Mouse (Mus musculus): Measurements from ENCODE around the gene Plekho2.

Plekho2 gene

GRCm38 (mm10) chr9:65579781-65580371, at the start of gene Plekho2:
Plekho2 (minus strand) TSS chr9:65580040.
- peak; percentile 99 for DNase-seq

- peak; percentile 11 for DNase-seq
Observed at GRCm38 (mm10) chr9:65629025-65629766, 49.4 kb upstream of the Plekho2 start, which contains the start of gene Rbpms2. Rbpms2 (plus strand) TSS chr9:65629648.

GRCm38 (mm10) chr9:65624266-65624665, 44.4 kb upstream of the Plekho2 start:
- no peak for DNase-seq

- DNase-seq, result no peak
Observed at GRCm38 (mm10) chr9:65622826-65623225, 43.0 kb upstream of the Plekho2 start.

GRCm38 (mm10) chr9:65621666-65622065, 41.8 kb upstream of the Plekho2 start:
- DNase-seq, result no peak

- DNase-seq, result no peak
Observed at GRCm38 (mm10) chr9:65621196-65621595, 41.4 kb upstream of the Plekho2 start.

- no peak for DNase-seq
Observed at GRCm38 (mm10) chr9:65619311-65619710, 39.5 kb upstream of the Plekho2 start.

- no peak for DNase-seq
Observed at GRCm38 (mm10) chr9:65613098-65613497, 33.3 kb upstream of the Plekho2 start.

GRCm38 (mm10) chr9:65611969-65612486, 32.2 kb upstream of the Plekho2 start:
- no peak for DNase-seq

GRCm38 (mm10) chr9:65607120-65607519, 27.3 kb upstream of the Plekho2 start:
- DNase-seq, result no peak

GRCm38 (mm10) chr9:65606321-65607109, 26.7 kb upstream of the Plekho2 start:
- DNase-seq, result no peak

GRCm38 (mm10) chr9:65605471-65606136, 25.8 kb upstream of the Plekho2 start:
- peak; percentile 74 for DNase-seq

GRCm38 (mm10) chr9:65603401-65604102, 23.7 kb upstream of the Plekho2 start:
- no peak for DNase-seq

GRCm38 (mm10) chr9:65600951-65601350, 21.1 kb upstream of the Plekho2 start:
- DNase-seq, result no peak

- DNase-seq, result peak; percentile 45
Observed at GRCm38 (mm10) chr9:65598765-65599249, 19.0 kb upstream of the Plekho2 start.

- no peak for DNase-seq
Observed at GRCm38 (mm10) chr9:65593596-65593995, 13.8 kb upstream of the Plekho2 start.

GRCm38 (mm10) chr9:65592721-65593120, 12.9 kb upstream of the Plekho2 start:
- DNase-seq, result no peak

GRCm38 (mm10) chr9:65589091-65589490, 9.3 kb upstream of the Plekho2 start:
- DNase-seq, result no peak

GRCm38 (mm10) chr9:65587573-65588358, 7.9 kb upstream of the Plekho2 start:
- peak; percentile 67 for DNase-seq

- DNase-seq, result no peak
Observed at GRCm38 (mm10) chr9:65587270-65587572, 7.4 kb upstream of the Plekho2 start.
